Mouse (Mus musculus) embryonic facial prominence, embryonic 14.5 days (tissue): ENCODE data around the gene Anxa7. TPM values are rescaled to one million over a fixed set of nuclear protein-coding genes. Genes with fewer than 3 reads are reported as not detected.
A peak's percentile ranks its signal among the peaks of the same experiment; 100 is the strongest.

Source experiments
- ATAC-seq: fragments of 200-750 bp; cut with Nextera tagmentation; 2 replicates; pipeline ENCODE4 v1.8.0; 2017; ENCODE audit warnings: low read depth, moderate number of reproducible peaks, moderate TSS enrichment
- DNase-seq: peaks from one replicate; pipeline ENCODE4 v3.0.0-alpha.2; 2015; ENCODE audit warnings: low spot score
- H3K27ac ChIP-seq: fragments of 300-500 bp; sonication (generic); replicated peaks from 2 replicates; pipeline ENCODE4 v1.5.1; 2014; ENCODE audit warnings: low read depth, mild to moderate bottlenecking, low read length, moderate library complexity
- H3K27me3 ChIP-seq: fragments of 300-500 bp; sonication (generic); replicated peaks from 2 replicates; pipeline ENCODE4 v1.6.1; 2014; ENCODE audit warnings: low read length; ENCODE audit not compliant: control insufficient read depth, insufficient read depth
- H3K36me3 ChIP-seq: fragments of 300-500 bp; sonication (generic); 2 replicates; pipeline ENCODE4 v1.6.1; 2014; ENCODE audit warnings: low read length, mixed read lengths; ENCODE audit not compliant: control insufficient read depth, insufficient read depth
- H3K4me1 ChIP-seq: fragments of 300-500 bp; sonication (generic); 2 replicates; pipeline ENCODE4 v1.6.1; 2014; ENCODE audit warnings: antibody characterized with exemption, low read length; ENCODE audit not compliant: control insufficient read depth, insufficient read depth
- H3K4me2 ChIP-seq: fragments of 300-500 bp; sonication (generic); 2 replicates; pipeline ENCODE4 v1.6.1; 2014; ENCODE audit warnings: low read depth, mild to moderate bottlenecking, low read length, moderate library complexity, mixed read lengths
- H3K4me3 ChIP-seq: fragments of 300-500 bp; sonication (generic); 2 replicates; pipeline ENCODE4 v1.5.1; 2014; ENCODE audit warnings: low read depth, mild to moderate bottlenecking, low read length
- H3K9ac ChIP-seq: fragments of 300-500 bp; sonication (generic); 2 replicates; pipeline ENCODE4 v1.6.1; 2014; ENCODE audit warnings: low read depth, mild to moderate bottlenecking, low read length, moderate library complexity, mixed read lengths
- H3K9me3 ChIP-seq: fragments of 300-500 bp; sonication (generic); 2 replicates; pipeline ENCODE4 v1.6.1; 2016; ENCODE audit warnings: low read length; ENCODE audit not compliant: control insufficient read depth
- WGBS: fragments of 180-500 bp; shearing (Covaris S2); extraction: QIAGEN DNeasy Blood & Tissue Kit; methylation state at CpG from one replicate; pipeline ENCODE4 v1.1.7; 2014; 5-methylcytosine and 5-hydroxymethylcytosine counted together
- polyA plus RNA-seq: library from polyadenylated mRNA; unstranded; fragments of >200 nt; fragmentation: Nextera tagmentation; extraction: Ambion mirVana; gene quantifications from 2 replicates; pipeline ENCODE4 v1.2.1, GENCODE M21; 2014

Anxa7 gene
- polyA plus RNA-seq, 1 experiment from 2014 or later: 47.5 TPM

GRCm38 (mm10) chr14:20452929-20453328 lies 27.0 kb downstream of the Anxa7 start:
- Histone ChIP-seq H3K9me3 (no peaks in the 10 kb centered on the region), H3K4me2 (no peak overlapping the region), H3K27ac (no peak overlapping the region), H3K9ac (no peak overlapping the region), H3K4me1 (no peaks in the 10 kb centered on the region), H3K36me3 (peaks cover 16% of the 10 kb centered on the region), H3K4me3 (no peak overlapping the region), H3K27me3 (no peaks in the 10 kb centered on the region)
- WGBS: 82% methylated on average over 5 of the region's 5 CpGs
- no peak for ATAC-seq
- no peak for DNase-seq

GRCm38 (mm10) chr14:20451765-20452331 lies 28.1 kb downstream of the Anxa7 start, which contains the start of gene Cfap70:
Cfap70 (minus strand) TSS chr14:20452226.
- Histone ChIP-seq H3K9me3 (no peaks in the 10 kb centered on the region), H3K4me1 (no peaks in the 10 kb centered on the region), H3K27me3 (no peaks in the 10 kb centered on the region), H3K27ac (peak within 1 kb of the TSS; percentile 11; the same call in 1 of the 2 replicates), H3K4me2 (peak within 1 kb of the TSS; percentile 71), H3K9ac (peak within 1 kb of the TSS; percentile 53), H3K36me3 (peaks cover 12% of the 10 kb centered on the region), H3K4me3 (peak within 1 kb of the TSS; percentile 39)
- 2% methylated on average over 15 of the region's 15 CpGs for WGBS
- ATAC-seq: peak; percentile 81
- peak; percentile 90 for DNase-seq

GRCm38 (mm10) chr14:20451302-20451701 lies 28.6 kb downstream of the Anxa7 start:
- H3K4me1 ChIP-seq: no peaks in the 10 kb centered on the region
- peak overlapping the region; percentile 53 for H3K9ac ChIP-seq
- H3K36me3 ChIP-seq: peaks cover 7% of the 10 kb centered on the region
- peak overlapping the region; percentile 39 for H3K4me3 ChIP-seq
- H3K9me3 ChIP-seq: no peaks in the 10 kb centered on the region
- H3K4me2 ChIP-seq: peak overlapping the region; percentile 71
- peak overlapping the region; percentile 11; the same call in 1 of the 2 replicates for H3K27ac ChIP-seq
- DNase-seq (no peak), ATAC-seq (peak; percentile 42; the same call in 1 of the 2 replicates)
- H3K27me3 ChIP-seq: no peaks in the 10 kb centered on the region
- 11% methylated on average over 2 of the region's 2 CpGs for WGBS

DNA sequence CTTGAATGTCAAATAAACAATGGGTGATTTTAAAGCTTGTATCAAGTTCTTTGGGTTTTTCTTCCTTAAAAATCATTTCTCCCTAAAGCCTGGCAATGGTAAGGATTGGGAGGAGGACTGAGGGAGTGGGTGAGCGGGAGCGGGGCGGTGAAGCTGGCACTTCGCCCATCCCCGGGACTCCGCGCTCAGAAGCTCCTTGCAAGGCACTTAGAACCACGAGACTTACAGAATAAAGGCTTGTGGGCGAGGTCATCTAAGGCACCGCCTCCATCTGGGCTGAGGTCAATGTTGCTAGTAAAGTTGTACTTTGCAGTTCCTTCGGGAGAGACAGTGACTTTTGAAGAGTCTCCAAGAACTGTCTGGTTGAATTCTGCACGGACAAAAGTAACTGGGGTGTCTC lies 32.7 kb downstream of the Anxa7 start:
- H3K4me3 ChIP-seq: no peak overlapping the region
- no peaks in the 10 kb centered on the region for H3K27me3 ChIP-seq
- no peaks in the 10 kb centered on the region for H3K4me1 ChIP-seq
- 52% methylated on average over 12 of the region's 12 CpGs for WGBS
- H3K9me3 ChIP-seq: no peaks in the 10 kb centered on the region
- no peaks in the 10 kb centered on the region for H3K36me3 ChIP-seq
- DNase-seq (peak; percentile 43), ATAC-seq (no peak)
- H3K27ac ChIP-seq: no peak overlapping the region
- no peak overlapping the region for H3K4me2 ChIP-seq
- no peak overlapping the region for H3K9ac ChIP-seq

DNA sequence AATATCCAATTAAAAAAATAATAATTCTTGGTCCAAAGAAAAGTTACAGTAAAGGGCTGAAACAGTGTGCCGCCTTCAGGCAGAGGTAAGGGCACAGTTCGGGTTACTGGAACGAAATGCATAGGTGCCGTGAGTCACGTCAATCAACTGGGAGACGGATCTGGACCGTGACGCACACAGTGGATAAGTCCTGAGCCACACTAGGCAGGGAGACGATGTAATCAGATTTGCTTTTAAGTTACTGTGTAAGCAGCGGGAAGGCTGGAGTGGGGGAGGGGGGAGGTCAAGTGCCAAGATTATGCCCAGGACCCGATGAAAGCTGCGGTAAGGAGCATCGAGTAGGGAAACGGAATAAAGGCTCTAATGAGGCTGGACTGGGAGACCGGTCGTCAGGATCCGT lies 37.7 kb downstream of the Anxa7 start:
- H3K36me3 ChIP-seq: no peaks in the 10 kb centered on the region
- no peak overlapping the region for H3K9ac ChIP-seq
- DNase-seq (no peak), ATAC-seq (no peak)
- H3K27me3 ChIP-seq: no peaks in the 10 kb centered on the region
- no peaks in the 10 kb centered on the region for H3K4me1 ChIP-seq
- H3K9me3 ChIP-seq: no peaks in the 10 kb centered on the region
- no peak overlapping the region; the same call in 1 of the 2 replicates for H3K4me2 ChIP-seq
- H3K27ac ChIP-seq: no peak overlapping the region
- 49% methylated on average over 17 of the region's 17 CpGs for WGBS
- no peak overlapping the region for H3K4me3 ChIP-seq

- Histone ChIP-seq H3K27ac (no peak overlapping the region), H3K36me3 (no peaks in the 10 kb centered on the region), H3K4me1 (no peaks in the 10 kb centered on the region), H3K9ac (no peak overlapping the region), H3K4me2 (no peak overlapping the region), H3K27me3 (no peaks in the 10 kb centered on the region), H3K4me3 (no peak overlapping the region), H3K9me3 (peaks cover 4% of the 10 kb centered on the region; the same call in 1 of the 2 replicates)
- 72% methylated on average over 6 of the region's 6 CpGs for WGBS
- DNase-seq (no peak), ATAC-seq (no peak)
Observed at GRCm38 (mm10) chr14:20436976-20437375, 43.0 kb downstream of the Anxa7 start.

GRCm38 (mm10) chr14:20432420-20432819 lies 47.5 kb downstream of the Anxa7 start:
- peaks cover 4% of the 10 kb centered on the region; the same call in 1 of the 2 replicates for H3K9me3 ChIP-seq
- H3K27ac ChIP-seq: no peak overlapping the region; the same call in 1 of the 2 replicates
- 80% methylated on average over 4 of the region's 4 CpGs for WGBS
- no peaks in the 10 kb centered on the region for H3K36me3 ChIP-seq
- no peak overlapping the region for H3K4me2 ChIP-seq
- no peaks in the 10 kb centered on the region for H3K27me3 ChIP-seq
- no peak for DNase-seq
- H3K9ac ChIP-seq: no peak overlapping the region
- ATAC-seq: no peak
- H3K4me3 ChIP-seq: no peak overlapping the region
- no peaks in the 10 kb centered on the region for H3K4me1 ChIP-seq

DNA sequence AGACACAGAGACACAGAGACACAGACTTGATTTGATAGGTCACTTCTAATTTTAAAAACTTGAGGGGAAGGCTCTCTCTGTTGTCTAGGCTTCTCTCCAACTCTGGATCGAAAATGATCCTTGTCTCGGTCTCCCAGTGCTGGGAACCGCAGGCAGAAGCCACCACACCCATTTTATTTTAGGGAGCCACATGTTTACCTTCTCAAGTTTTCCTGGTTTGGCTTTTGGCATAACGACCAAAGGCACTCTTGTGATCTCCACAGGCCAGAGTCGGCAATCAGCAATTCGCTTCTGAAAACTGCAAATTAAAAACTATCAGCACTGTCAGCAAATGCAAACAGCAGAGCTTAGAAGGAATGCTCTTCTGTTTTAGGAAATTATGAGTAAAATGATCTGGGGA lies 48.2 kb downstream of the Anxa7 start:
- 51% methylated on average over 6 of the region's 6 CpGs for WGBS
- Histone ChIP-seq H3K4me1 (no peaks in the 10 kb centered on the region), H3K4me3 (no peak overlapping the region)

GRCm38 (mm10) chr14:20429833-20430232 lies 50.1 kb downstream of the Anxa7 start:
- H3K9me3 ChIP-seq: peaks cover 4% of the 10 kb centered on the region; the same call in 1 of the 2 replicates
- no peak for ATAC-seq
- WGBS: 43% methylated on average over 1 of the region's 1 CpGs

More for the DNA sequence above, 48.2 kb downstream of the Anxa7 start:
- H3K4me2 ChIP-seq: no peak overlapping the region
- H3K9ac ChIP-seq: no peak overlapping the region
- H3K36me3 ChIP-seq: no peaks in the 10 kb centered on the region
- ATAC-seq: peak; percentile 53; the same call in 1 of the 2 replicates
- no peak overlapping the region; the same call in 1 of the 2 replicates for H3K27ac ChIP-seq
- no peaks in the 10 kb centered on the region for H3K27me3 ChIP-seq
- DNase-seq: peak; percentile 73
- H3K9me3 ChIP-seq: peaks cover 4% of the 10 kb centered on the region; the same call in 1 of the 2 replicates

More at GRCm38 (mm10) chr14:20429833-20430232, 50.1 kb downstream of the Anxa7 start:
- no peaks in the 10 kb centered on the region for H3K36me3 ChIP-seq
- peak; percentile 59 for DNase-seq
- no peak overlapping the region for H3K27ac ChIP-seq
- H3K4me1 ChIP-seq: no peaks in the 10 kb centered on the region
- H3K9ac ChIP-seq: no peak overlapping the region
- H3K4me3 ChIP-seq: no peak overlapping the region
- H3K27me3 ChIP-seq: no peaks in the 10 kb centered on the region
- H3K4me2 ChIP-seq: no peak overlapping the region
